Mouse (Mus musculus) liver, embryonic 16.5 days (tissue): ENCODE measurements around the gene Zfyve9. TPM values are rescaled to one million over a fixed set of nuclear protein-coding genes. Genes with fewer than 3 reads are reported as not detected.
"Not testable (repeated sequence)": the region's sequence is repeated elsewhere in the genome, so short reads cannot be mapped to it uniquely, and the experiment has no call there.

Experiments used
- ATAC-seq: fragments of 200-750 bp; cut with Nextera tagmentation; 2 replicates; pipeline ENCODE4 v1.8.0; 2017; ENCODE audit warnings: low read depth, mild to moderate bottlenecking, moderate number of reproducible peaks, moderate library complexity
- H3K27ac ChIP-seq: fragments of 300-500 bp; sonication (generic); 2 replicates; pipeline ENCODE4 v1.5.1; 2014; ENCODE audit warnings: mild to moderate bottlenecking, low read length
- H3K27me3 ChIP-seq: fragments of 300-500 bp; sonication (generic); 2 replicates; pipeline ENCODE4 v1.6.1; 2014; ENCODE audit warnings: low read depth, low read length, mixed read lengths; ENCODE audit not compliant: control insufficient read depth, insufficient read depth
- H3K36me3 ChIP-seq: fragments of 300-500 bp; sonication (generic); 2 replicates; pipeline ENCODE4 v1.6.1; 2014; ENCODE audit warnings: mild to moderate bottlenecking; ENCODE audit not compliant: control insufficient read depth, insufficient read depth
- H3K4me1 ChIP-seq: fragments of 300-500 bp; sonication (generic); 2 replicates; pipeline ENCODE4 v1.6.1; 2014; ENCODE audit warnings: low read depth, low read length, mixed read lengths; ENCODE audit not compliant: control insufficient read depth
- H3K4me2 ChIP-seq: fragments of 300-500 bp; sonication (generic); 2 replicates; pipeline ENCODE4 v1.6.1; 2014; ENCODE audit warnings: low read depth, low read length, mixed read lengths
- H3K4me3 ChIP-seq: fragments of 300-500 bp; sonication (generic); 2 replicates; pipeline ENCODE4 v1.5.1; 2014; ENCODE audit warnings: low read depth, mild to moderate bottlenecking, low read length
- H3K9ac ChIP-seq: fragments of 300-500 bp; sonication (generic); 2 replicates; pipeline ENCODE4 v1.6.1; 2014; ENCODE audit warnings: low read depth, low read length
- H3K9me3 ChIP-seq: fragments of 300-500 bp; sonication (generic); replicated peaks from 2 replicates; pipeline ENCODE4 v1.6.1; 2016; ENCODE audit warnings: low read length; ENCODE audit not compliant: control insufficient read depth
- WGBS: fragments of 180-500 bp; shearing (Covaris S2); extraction: QIAGEN DNeasy Blood & Tissue Kit; methylation state at CpG from one replicate; pipeline ENCODE4 v1.1.7; 2014; ENCODE audit not compliant: insufficient replicate concordance; 5-methylcytosine and 5-hydroxymethylcytosine counted together
- polyA plus RNA-seq: library from polyadenylated mRNA; unstranded; fragments of >200 nt; fragmentation: Nextera tagmentation; extraction: Ambion mirVana; gene quantifications from 2 replicates; pipeline ENCODE4 v1.2.1, GENCODE M21; 2015

Zfyve9 gene
- polyA plus RNA-seq, 1 experiment from 2014 or later, result 0.38 TPM

- no peak overlapping the region for H3K4me2 ChIP-seq
- no peak overlapping the region for H3K4me3 ChIP-seq
- H3K4me1 ChIP-seq, result no peaks in the 10 kb centered on the region; the same call in 1 of the 2 replicates
- no peak overlapping the region for H3K27ac ChIP-seq
- no peak for ATAC-seq
- no peaks in the 10 kb centered on the region for H3K9me3 ChIP-seq
- no peaks in the 10 kb centered on the region for H3K36me3 ChIP-seq
- H3K27me3 ChIP-seq, result no peaks in the 10 kb centered on the region
- H3K9ac ChIP-seq, result no peak overlapping the region
- WGBS, result 67% methylated on average over 3 of the region's 3 CpGs
Measured at GRCm38 (mm10) chr4:108690479-108690878, 90.1 kb downstream of the Zfyve9 start.

GRCm38 (mm10) chr4:108687098-108687497, 93.5 kb downstream of the Zfyve9 start:
- H3K4me2 ChIP-seq, ATAC-seq, H3K9ac ChIP-seq, H3K27me3 ChIP-seq, H3K9me3 ChIP-seq, H3K4me1 ChIP-seq, H3K27ac ChIP-seq, H3K4me3 ChIP-seq, H3K36me3 ChIP-seq: not testable (repeated sequence)
- 74% methylated on average over 5 of the region's 7 CpGs for WGBS

GRCm38 (mm10) chr4:108686156-108686555, 94.4 kb downstream of the Zfyve9 start:
- Histone ChIP-seq H3K4me2 (no peak overlapping the region), H3K9me3 (no peaks in the 10 kb centered on the region), H3K36me3 (no peaks in the 10 kb centered on the region), H3K27me3 (no peaks in the 10 kb centered on the region), H3K4me1 (no peaks in the 10 kb centered on the region), H3K9ac (no peak overlapping the region), H3K4me3 (no peak overlapping the region), H3K27ac (no peak overlapping the region)
- ATAC-seq, result no peak
- 62% methylated on average over 3 of the region's 3 CpGs for WGBS

- Histone ChIP-seq H3K9ac (no peak overlapping the region), H3K27me3 (no peaks in the 10 kb centered on the region), H3K36me3 (no peaks in the 10 kb centered on the region), H3K4me3 (no peak overlapping the region), H3K27ac (no peak overlapping the region), H3K9me3 (no peaks in the 10 kb centered on the region), H3K4me1 (no peaks in the 10 kb centered on the region), H3K4me2 (no peak overlapping the region)
- 0 out of 2 replicates have a peak, but pooled peaks have one; percentile 30 for ATAC-seq
- 30% methylated on average over 2 of the region's 2 CpGs for WGBS
Measured at GRCm38 (mm10) chr4:108664407-108664806, 116.2 kb downstream of the Zfyve9 start.

- Histone ChIP-seq H3K4me2 (no peak overlapping the region), H3K36me3 (no peaks in the 10 kb centered on the region; the same call in 1 of the 2 replicates), H3K9ac (no peak overlapping the region), H3K27me3 (no peaks in the 10 kb centered on the region), H3K9me3 (no peaks in the 10 kb centered on the region), H3K4me3 (no peak overlapping the region), H3K4me1 (peaks cover 4% of the 10 kb centered on the region), H3K27ac (no peak overlapping the region)
- ATAC-seq, result peak; percentile 41
- 32% methylated on average over 5 of the region's 5 CpGs for whole genome bisulfite sequencing
Measured at GRCm38 (mm10) chr4:108638752-108639151, 141.8 kb downstream of the Zfyve9 start.

GRCm38 (mm10) chr4:108637721-108638120, 142.9 kb downstream of the Zfyve9 start:
- Histone ChIP-seq H3K9ac (no peak overlapping the region), H3K4me1 (peaks cover 4% of the 10 kb centered on the region), H3K27me3 (no peaks in the 10 kb centered on the region), H3K4me2 (no peak overlapping the region), H3K27ac (no peak overlapping the region), H3K9me3 (no peaks in the 10 kb centered on the region), H3K36me3 (no peaks in the 10 kb centered on the region; the same call in 1 of the 2 replicates), H3K4me3 (no peak overlapping the region)
- whole genome bisulfite sequencing, result 77% methylated on average over 3 of the region's 3 CpGs
- ATAC-seq, result no peak

- peaks cover under 1% of the 10 kb centered on the region; the same call in 1 of the 2 replicates for H3K36me3 ChIP-seq
- no peak overlapping the region for H3K4me3 ChIP-seq
- no peak for ATAC-seq
- peaks cover 4% of the 10 kb centered on the region for H3K4me1 ChIP-seq
- no peaks in the 10 kb centered on the region for H3K27me3 ChIP-seq
- no peak overlapping the region for H3K4me2 ChIP-seq
- no peak overlapping the region for H3K9ac ChIP-seq
- no peaks in the 10 kb centered on the region for H3K9me3 ChIP-seq
- H3K27ac ChIP-seq, result no peak overlapping the region
Measured at GRCm38 (mm10) chr4:108635101-108635500, 145.5 kb downstream of the Zfyve9 start.

GRCm38 (mm10) chr4:108634696-108635095, 145.9 kb downstream of the Zfyve9 start:
- H3K9ac ChIP-seq, result no peak overlapping the region
- H3K27ac ChIP-seq, result no peak overlapping the region
- WGBS, result 70% methylated on average over 4 of the region's 4 CpGs
- H3K9me3 ChIP-seq, result no peaks in the 10 kb centered on the region
- H3K27me3 ChIP-seq, result no peaks in the 10 kb centered on the region
- H3K36me3 ChIP-seq, result peaks cover 4% of the 10 kb centered on the region
- no peak overlapping the region for H3K4me3 ChIP-seq
- no peak overlapping the region for H3K4me2 ChIP-seq
- ATAC-seq, result no peak
- peaks cover 4% of the 10 kb centered on the region for H3K4me1 ChIP-seq

- H3K9ac ChIP-seq, result no peak overlapping the region
- H3K4me3 ChIP-seq, result no peak overlapping the region
- H3K4me1 ChIP-seq, result no peaks in the 10 kb centered on the region
- 83% methylated on average over 12 of the region's 12 CpGs for WGBS
- no peaks in the 10 kb centered on the region for H3K9me3 ChIP-seq
- no peak overlapping the region for H3K27ac ChIP-seq
- H3K27me3 ChIP-seq, result no peaks in the 10 kb centered on the region
- H3K36me3 ChIP-seq, result peaks cover 8% of the 10 kb centered on the region
- H3K4me2 ChIP-seq, result no peak overlapping the region
- no peak for ATAC-seq
Measured at GRCm38 (mm10) chr4:108633703-108634102, 146.9 kb downstream of the Zfyve9 start.
